Comparison of ENCODE assay signal across 21 mouse cellular contexts in the genomic region with DNA sequence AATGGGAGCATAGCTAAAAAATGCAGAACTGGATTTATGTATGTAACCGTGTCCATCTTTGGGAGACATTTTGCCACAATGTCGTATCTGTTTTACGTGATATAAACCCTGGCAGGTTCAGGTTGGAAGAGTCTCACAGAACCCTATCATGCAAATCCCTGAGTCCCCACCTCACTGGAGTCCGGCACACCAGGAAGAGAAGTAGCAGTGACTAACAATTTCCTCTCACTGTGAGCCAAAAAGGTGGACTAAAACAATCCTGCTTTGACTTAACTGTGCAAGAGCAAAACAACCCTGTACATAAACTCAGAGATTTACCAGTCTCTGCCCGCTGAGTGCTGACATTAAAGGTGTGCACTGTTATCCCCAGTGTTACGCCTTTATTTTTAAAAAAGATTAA. TPM values are rescaled to one million over a fixed set of nuclear protein-coding genes. Genes with fewer than 3 reads are reported as not detected.
A peak's percentile ranks its signal among the peaks of the same experiment; 100 is the strongest.
DNase-seq lines count a peak whose midpoint lies in the region; ATAC-seq and TF ChIP-seq lines count a peak whose summit lies in the region.
"Had no signal": no experiment of that assay in that cellular context is flagged by ENCODE, and none has a peak within 500 bp of the region (broad histone marks: within the 10 kb centered on the region; RNA-seq: fewer than 3 reads in every experiment).

No protein-coding gene starts in this region.

- no peaks in the 10 kb centered on the region for H3K27me3 ChIP-seq in heart, embryonic 14.5 days (ENCODE audit: control insufficient read depth, insufficient read depth, low read length)
- H3K27me3 ChIP-seq in kidney, adult 2 months (replicated peaks; ENCODE audit: control insufficient read depth, insufficient read depth, low read length): no peaks in the 10 kb centered on the region
- no peaks in the 10 kb centered on the region for H3K27me3 ChIP-seq in small intestine, adult 2 months (ENCODE audit: control insufficient read depth, insufficient read depth, low read length)
- H3K27me3 ChIP-seq: embryonic facial prominence, embryonic 13.5 days; forebrain, embryonic 12.5 days; heart, embryonic 12.5 days; intestine, embryonic 15.5 days had no signal

- no peaks in the 10 kb centered on the region for H3K9me3 ChIP-seq in heart, embryonic 14.5 days (ENCODE audit: control insufficient read depth, low read length)
- H3K9me3 ChIP-seq: embryonic facial prominence, embryonic 13.5 days; forebrain, embryonic 12.5 days; heart, embryonic 12.5 days; hindbrain, embryonic 10.5 days; intestine, embryonic 15.5 days had no signal

- no peak for DNase-seq in heart, adult 9 months (ENCODE audit: low spot score in 2 of 2)
- DNase-seq in kidney, adult 2 months: no peak
- no peak for DNase-seq in kidney, postnatal 4 days
- no peak for DNase-seq in embryo, embryonic 10 days (ENCODE audit: low spot score)
- DNase-seq: adrenal gland, postnatal 14 days; B cell, adult 2 months; cerebellum, adult 11-12 months; cerebellum, adult 9-10 months; cerebellum, postnatal 25 days; gastrocnemius, postnatal 14 days; kidney, adult 18-20 months had no signal

- no peak overlapping the region for H3K27ac ChIP-seq in heart, embryonic 14.5 days (replicated peaks in 1 of 2; ENCODE audit: control insufficient read depth in 1 of 2, insufficient read depth in 1 of 2, low read depth in 2 of 2, low read length in 2 of 2)
- H3K27ac ChIP-seq in kidney, adult 2 months (ENCODE audit: insufficient read depth, low read depth, low read length): 0 out of 2 replicates have a peak overlapping the region, but pooled peaks have one; percentile 16
- peak overlapping the region; percentile 61; the same call in 1 of the 2 replicates for H3K27ac ChIP-seq in small intestine, adult 2 months (ENCODE audit: insufficient read depth, low read depth, low read length)
- H3K27ac ChIP-seq: embryonic facial prominence, embryonic 13.5 days; forebrain, embryonic 12.5 days; hindbrain, embryonic 10.5 days; hindbrain, embryonic 14.5 days; intestine, embryonic 15.5 days had no signal

- peaks cover 8 to 46% of the 10 kb centered on the region in 2 experiments for H3K4me1 ChIP-seq in heart, embryonic 14.5 days (ENCODE audit: control insufficient read depth in 2 of 2, insufficient read depth in 2 of 2, low read length in 2 of 2)
- peaks cover 40% of the 10 kb centered on the region; the same call in 1 of the 2 replicates for H3K4me1 ChIP-seq in kidney, adult 2 months (ENCODE audit: control insufficient read depth, insufficient read depth, low read length)
- peaks cover 8% of the 10 kb centered on the region for H3K4me1 ChIP-seq in small intestine, adult 2 months (ENCODE audit: control insufficient read depth, insufficient read depth, insufficient read length, low read length)

- ATAC-seq in heart, embryonic 14.5 days (ENCODE audit: insufficient number of reproducible peaks, insufficient read depth, low FRiP score, low read depth): no peak
- ATAC-seq: CD4-positive, CD25-positive, alpha-beta regulatory T cell, adult 4 months; forebrain, embryonic 16.5 days; intestine, embryonic 15.5 days had no signal

- no peak for TF ChIP-seq POLR2A in kidney, adult 2 months (IDR thresholded peaks at IDR 0.05; ENCODE audit: low read depth, low read length)
- no peak for TF ChIP-seq POLR2A in small intestine, adult 2 months (IDR thresholded peaks at IDR 0.05; ENCODE audit: low read depth, low read length)

- no peak overlapping the region for H3K4me3 ChIP-seq in heart, embryonic 14.5 days (ENCODE audit: control insufficient read depth in 1 of 2, insufficient read depth in 1 of 2, low read depth in 1 of 2, low read length in 2 of 2)
- H3K4me3 ChIP-seq in kidney, adult 2 months (ENCODE audit: insufficient read depth, low read depth, low read length): no peak overlapping the region
- no peak overlapping the region for H3K4me3 ChIP-seq in small intestine, adult 2 months (ENCODE audit: low read depth, low read length)
- H3K4me3 ChIP-seq: embryonic facial prominence, embryonic 13.5 days; forebrain, embryonic 12.5 days; heart, embryonic 12.5 days; hindbrain, embryonic 10.5 days; intestine, embryonic 15.5 days had no signal

- no peak for TF ChIP-seq CTCF in kidney, adult 2 months (conservative IDR thresholded peaks at IDR 0.05; ENCODE audit: insufficient read depth, insufficient read length, low read depth, low read length)
- no peak for TF ChIP-seq CTCF in small intestine, adult 2 months (IDR thresholded peaks at IDR 0.05; ENCODE audit: extremely low read depth, insufficient read length, insufficient replicate concordance, low read depth, low read length)

- H3K36me3 ChIP-seq in heart, embryonic 14.5 days (ENCODE audit: control insufficient read depth, insufficient read depth, low read length): peaks cover 55% of the 10 kb centered on the region
- H3K36me3 ChIP-seq in kidney, adult 2 months (ENCODE audit: control insufficient read depth, insufficient read depth, low read length): peaks cover 11% of the 10 kb centered on the region
- peaks cover 33% of the 10 kb centered on the region for H3K36me3 ChIP-seq in small intestine, adult 2 months (ENCODE audit: control insufficient read depth, insufficient read depth, low read length)

- 0 out of 2 replicates have a peak overlapping the region, but pooled peaks have one; percentile 44 for H3K9ac ChIP-seq in heart, embryonic 14.5 days (ENCODE audit: low read length)
- H3K9ac ChIP-seq: embryonic facial prominence, embryonic 13.5 days; forebrain, embryonic 12.5 days; heart, embryonic 12.5 days; hindbrain, embryonic 14.5 days; intestine, embryonic 15.5 days had no signal

- WGBS in heart, embryonic 14.5 days: 79% methylated on average over 6 of the region's 6 CpGs
- WGBS in kidney, adult 2 months: 71% methylated on average over 6 of the region's 6 CpGs
- 86% methylated on average over 6 of the region's 6 CpGs for WGBS in small intestine, adult 2 months

- H3K4me2 ChIP-seq in heart, embryonic 14.5 days (ENCODE audit: low read length): peak overlapping the region; percentile 9; the same call in 1 of the 2 replicates
- H3K4me2 ChIP-seq: embryonic facial prominence, embryonic 13.5 days; forebrain, embryonic 12.5 days; heart, embryonic 12.5 days; hindbrain, embryonic 14.5 days; intestine, embryonic 15.5 days had no signal

RNA-seq across cellular contexts. Expression of a gene that starts 5.1 kb away (rescaled TPM):
- polyA plus RNA-seq in heart, embryonic 14.5 days (2014; fragmentation: Nextera tagmentation; extraction: Ambion mirVana): 6.7 and 7.6 TPM in 2 replicates
- 7.6 and 8.3 TPM in 2 replicates for polyA plus RNA-seq in kidney, adult 2 months (2012; rRNA removed)
- polyA plus RNA-seq in small intestine, adult 2 months (2012; rRNA removed): 1.1 and 1.5 TPM in 2 replicates

RNA-seq across cellular contexts. Expression of a gene that starts 5.2 kb away (rescaled TPM):
- polyA plus RNA-seq in heart, embryonic 14.5 days (2014; fragmentation: Nextera tagmentation; extraction: Ambion mirVana): 1,858 and 1,900 TPM in 2 replicates
- 970 and 1,136 TPM in 2 replicates for polyA plus RNA-seq in kidney, adult 2 months (2012; rRNA removed)
- 91.2 and 261 TPM in 2 replicates for polyA plus RNA-seq in small intestine, adult 2 months (2012; rRNA removed)

Comparison
In these comparisons a context has a peak if more than half of its experiments do, and no peak if none do; other contexts are left out.
1. H3K27ac ChIP-seq: peak in kidney, adult 2 months (single experiment) and small intestine, adult 2 months (single experiment); none in heart, embryonic 14.5 days (0 of 2).